Mouse (Mus musculus): ENCODE results near the gene Cyp2j13.

GRCm38 (mm10) chr4:96077261-96078125 lies at the start of gene Cyp2j13:
- no peak for TF ChIP-seq CTCF (IDR thresholded peaks at IDR 0.05 in 2 of 3, conservative IDR thresholded peaks at IDR 0.05 in 1 of 3; ENCODE audit: control insufficient read depth in 1 of 3, insufficient read depth in 1 of 3, low read depth in 2 of 3, low read length in 3 of 3, poor library complexity in 1 of 3, severe bottlenecking in 1 of 3)
- no peak for TF ChIP-seq MYB (IDR thresholded peaks at IDR 0.05; ENCODE audit: low read depth, low read length)
- TF ChIP-seq TAL1 (IDR thresholded peaks at IDR 0.05; ENCODE audit: low read length): no peak
- no peak for TF ChIP-seq EP300 (IDR thresholded peaks at IDR 0.05; ENCODE audit: low read depth in 1 of 2, low read length in 2 of 2)
- TF ChIP-seq UBTF (IDR thresholded peaks at IDR 0.05; ENCODE audit: borderline replicate concordance, insufficient read depth, low read depth, low read length): no peak

Measured in MEL (cell line).